Mouse (Mus musculus) cerebellum, adult 18-20 months (tissue): ENCODE measurements at regions not wholly inside any gene's neighbourhood (a gene's known extent, or its start where the extent isn't known, plus 50 kb on each side); places are given as distances from the start of the nearest gene placed in this dataset.

ENCODE experiments used
- DNase-seq, 2 experiments: peaks; one replicate each; pipeline ENCODE4 v3.0.0; 2021

- DNase-seq, result peak; percentile 23 to 27
These were observed 2631.2 kb upstream of the 5930422O12Rik start for GRCm38 (mm10) chr8:30797341-30797740.

GRCm38 (mm10) chr8:30817028-30817427, 2611.5 kb upstream of the 5930422O12Rik start:
- no peak for DNase-seq

- no peak for DNase-seq
These were observed 2605.5 kb upstream of the 5930422O12Rik start for GRCm38 (mm10) chr8:30822835-30823587.

- DNase-seq, result no peak
These were observed 2604.9 kb upstream of the 5930422O12Rik start for GRCm38 (mm10) chr8:30823588-30823938.

GRCm38 (mm10) chr8:30826021-30826420, 2602.5 kb upstream of the 5930422O12Rik start:
- no peak for DNase-seq

GRCm38 (mm10) chr8:30838056-30838455, 2590.5 kb upstream of the 5930422O12Rik start:
- DNase-seq, result no peak

- peak; percentile 48 to 54 for DNase-seq
These were observed 2588.4 kb upstream of the 5930422O12Rik start for GRCm38 (mm10) chr8:30840064-30840463.

- peak in 1 of 2 experiments; percentile 6 for DNase-seq
These were observed 2565.5 kb upstream of the 5930422O12Rik start for GRCm38 (mm10) chr8:30863017-30863416.

GRCm38 (mm10) chr8:30906044-30906695, 2522.3 kb upstream of the 5930422O12Rik start:
- DNase-seq, result no peak

- DNase-seq, result no peak
These were observed 2514.8 kb upstream of the 5930422O12Rik start for GRCm38 (mm10) chr8:30913664-30914063.

GRCm38 (mm10) chr8:30915127-30915526, 2513.4 kb upstream of the 5930422O12Rik start:
- no peak for DNase-seq

- peak in 1 of 2 experiments; percentile 3 for DNase-seq
These were observed 2512.8 kb upstream of the 5930422O12Rik start for GRCm38 (mm10) chr8:30915601-30916171.

- peak in 1 of 2 experiments; percentile 9 for DNase-seq
These were observed 2512.2 kb upstream of the 5930422O12Rik start for GRCm38 (mm10) chr8:30916184-30916751.

- no peak for DNase-seq
These were observed 2507.1 kb upstream of the 5930422O12Rik start for GRCm38 (mm10) chr8:30921451-30921850.

- peak; percentile 67 to 69 for DNase-seq
These were observed 2505.0 kb upstream of the 5930422O12Rik start for GRCm38 (mm10) chr8:30923301-30924159.

GRCm38 (mm10) chr8:30924160-30924534, 2504.4 kb upstream of the 5930422O12Rik start:
- DNase-seq, result no peak

- no peak for DNase-seq
These were observed 2503.9 kb upstream of the 5930422O12Rik start for GRCm38 (mm10) chr8:30924656-30925055.

GRCm38 (mm10) chr8:30937449-30938075, 2490.9 kb upstream of the 5930422O12Rik start:
- DNase-seq, result no peak

GRCm38 (mm10) chr8:30940901-30941300, 2487.6 kb upstream of the 5930422O12Rik start:
- DNase-seq, result no peak

- no peak for DNase-seq
These were observed 2486.9 kb upstream of the 5930422O12Rik start for GRCm38 (mm10) chr8:30941511-30942175.
